Mouse (Mus musculus) stomach, postnatal 0 days (tissue): ENCODE results near the gene Sim1. TPM values are rescaled to one million over a fixed set of nuclear protein-coding genes. Genes with fewer than 3 reads are reported as not detected.

Experiments used
- ATAC-seq: fragments of 200-750 bp; cut with Nextera tagmentation; 2 replicates; pipeline ENCODE4 v1.8.0; 2017; ENCODE audit not compliant: low FRiP score, low TSS enrichment
- DNase-seq: peaks from one replicate; pipeline ENCODE4 v3.0.0-alpha.2; 2016; ENCODE audit warnings: low spot score
- H3K27ac ChIP-seq: fragments of 300-500 bp; sonication (generic); replicated peaks from 2 replicates; pipeline ENCODE4 v1.5.1; 2014; ENCODE audit warnings: mild to moderate bottlenecking, control low read depth
- H3K27me3 ChIP-seq: fragments of 300-500 bp; sonication (generic); 2 replicates; pipeline ENCODE4 v1.6.1; 2014; ENCODE audit warnings: low read length; ENCODE audit not compliant: control insufficient read depth, insufficient read depth
- H3K36me3 ChIP-seq: fragments of 300-500 bp; sonication (generic); 2 replicates; pipeline ENCODE4 v1.6.1; 2014; ENCODE audit warnings: low read length, mixed read lengths; ENCODE audit not compliant: control insufficient read depth, insufficient read depth
- H3K4me1 ChIP-seq: fragments of 300-500 bp; sonication (generic); replicated peaks from 2 replicates; pipeline ENCODE4 v1.6.1; 2014; ENCODE audit warnings: antibody characterized with exemption; ENCODE audit not compliant: control insufficient read depth, insufficient read depth
- H3K4me2 ChIP-seq: fragments of 300-500 bp; sonication (generic); replicated peaks from 2 replicates; pipeline ENCODE4 v1.6.1; 2014; ENCODE audit warnings: low read depth, mild to moderate bottlenecking, control low read depth, moderate library complexity
- H3K4me3 ChIP-seq: fragments of 300-500 bp; sonication (generic); 2 replicates; pipeline ENCODE4 v1.5.1; 2014; ENCODE audit warnings: low read depth, low read length, control low read depth
- H3K9ac ChIP-seq: fragments of 300-500 bp; sonication (generic); 2 replicates; pipeline ENCODE4 v1.6.1; 2014; ENCODE audit warnings: mild to moderate bottlenecking, low read length, control low read depth, mixed read lengths
- H3K9me3 ChIP-seq: fragments of 300-500 bp; sonication (generic); 2 replicates; pipeline ENCODE4 v1.6.1; 2016; ENCODE audit warnings: low read length; ENCODE audit not compliant: control insufficient read depth
- CTCF ChIP-seq: IDR thresholded peaks from 2 replicates; pipeline ENCODE4 v1.5.1; 2016; ENCODE audit warnings: antibody characterized with exemption, low read depth, mild to moderate bottlenecking, moderate library complexity
- EP300 ChIP-seq: optimal IDR thresholded peaks from 2 replicates; pipeline ENCODE3; 2016; ENCODE audit warnings: antibody characterized with exemption
- whole genome bisulfite sequencing: fragments of 180-500 bp; shearing (Covaris S2); extraction: QIAGEN DNeasy Blood & Tissue Kit; methylation state at CpG from one replicate; pipeline ENCODE4 v1.1.7; 2014; 5-methylcytosine and 5-hydroxymethylcytosine counted together
- polyA plus RNA-seq: library from polyadenylated mRNA; unstranded; fragments of >200 nt; fragmentation: Nextera tagmentation; extraction: Ambion mirVana; gene quantifications from 2 replicates; pipeline ENCODE4 v1.2.1, GENCODE M21; 2015

Gene Sim1
- polyA plus RNA-seq, 1 experiment from 2014 or later = not detected

DNA sequence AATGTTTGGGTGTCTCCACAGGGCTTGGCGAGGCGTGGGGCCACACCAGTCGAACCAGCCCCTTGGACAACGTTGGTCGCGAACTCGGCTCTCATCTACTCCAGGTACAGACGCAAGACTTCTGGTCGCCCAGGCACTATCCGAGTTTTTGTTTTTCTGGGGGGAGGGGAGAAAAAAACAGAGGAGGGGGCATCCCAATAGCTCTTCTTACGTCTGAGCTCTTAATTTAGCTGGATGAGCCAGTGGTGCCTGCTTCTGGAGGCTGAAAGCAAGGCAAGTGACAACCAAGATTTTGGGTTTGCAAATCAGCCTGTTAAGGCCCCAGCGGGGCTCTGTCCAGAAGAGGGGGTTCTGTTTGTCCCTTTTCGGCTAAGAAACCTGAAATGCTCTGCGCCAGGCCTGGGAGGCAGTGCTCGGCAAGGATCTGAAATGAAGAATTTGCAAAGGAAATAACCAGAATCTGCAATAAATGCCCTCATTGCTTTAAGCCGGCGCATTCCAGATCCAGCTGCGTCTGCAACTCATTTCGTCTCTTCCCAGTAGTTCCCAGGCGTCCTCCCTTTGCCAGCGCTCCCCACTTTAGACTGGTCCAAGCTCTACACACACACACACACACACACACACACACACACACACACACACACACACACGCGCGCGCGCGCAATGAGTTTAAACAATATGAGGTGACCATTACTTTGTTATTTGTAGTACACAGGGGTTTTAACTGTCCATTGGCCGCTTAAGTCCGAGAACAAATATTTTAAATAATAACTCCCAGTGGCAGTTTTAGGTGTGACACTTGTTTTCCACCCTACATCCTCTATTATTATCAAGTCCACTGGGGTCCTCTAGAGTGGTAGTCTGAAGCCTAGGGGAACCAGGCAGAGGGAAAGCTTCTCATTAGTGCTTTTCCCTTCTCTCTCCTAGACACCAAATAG, 10.5 kb downstream of the Sim1 start:
- Histone ChIP-seq H3K4me1 (no peaks in the 10 kb centered on the region), H3K4me3 (no peak overlapping the region), H3K9me3 (no peaks in the 10 kb centered on the region), H3K27me3 (peaks cover 33% of the 10 kb centered on the region), H3K36me3 (no peaks in the 10 kb centered on the region), H3K27ac (no peak overlapping the region), H3K4me2 (no peak overlapping the region), H3K9ac (no peak overlapping the region)
- TF ChIP-seq EP300 (no peak), CTCF (no peak)
- ATAC-seq (no peak), DNase-seq (no peak)
- 30% methylated on average over 29 of the region's 29 CpGs for WGBS

- H3K9me3 ChIP-seq = no peaks in the 10 kb centered on the region
- H3K4me2 ChIP-seq = 0 out of 2 replicates have a peak overlapping the region, but pooled peaks have one; percentile 9
- WGBS = 9% methylated on average over 16 of the region's 16 CpGs
- no peak overlapping the region for H3K27ac ChIP-seq
- H3K4me3 ChIP-seq = peak overlapping the region; percentile 17; the same call in 1 of the 2 replicates
- TF ChIP-seq CTCF (no peak), EP300 (no peak)
- DNase-seq (no peak), ATAC-seq (no peak)
- H3K36me3 ChIP-seq = no peaks in the 10 kb centered on the region
- peaks cover 15% of the 10 kb centered on the region for H3K27me3 ChIP-seq
- no peak overlapping the region for H3K9ac ChIP-seq
- no peaks in the 10 kb centered on the region for H3K4me1 ChIP-seq
These were observed 15.8 kb downstream of the Sim1 start for GRCm38 (mm10) chr10:50910400-50910799.

DNA sequence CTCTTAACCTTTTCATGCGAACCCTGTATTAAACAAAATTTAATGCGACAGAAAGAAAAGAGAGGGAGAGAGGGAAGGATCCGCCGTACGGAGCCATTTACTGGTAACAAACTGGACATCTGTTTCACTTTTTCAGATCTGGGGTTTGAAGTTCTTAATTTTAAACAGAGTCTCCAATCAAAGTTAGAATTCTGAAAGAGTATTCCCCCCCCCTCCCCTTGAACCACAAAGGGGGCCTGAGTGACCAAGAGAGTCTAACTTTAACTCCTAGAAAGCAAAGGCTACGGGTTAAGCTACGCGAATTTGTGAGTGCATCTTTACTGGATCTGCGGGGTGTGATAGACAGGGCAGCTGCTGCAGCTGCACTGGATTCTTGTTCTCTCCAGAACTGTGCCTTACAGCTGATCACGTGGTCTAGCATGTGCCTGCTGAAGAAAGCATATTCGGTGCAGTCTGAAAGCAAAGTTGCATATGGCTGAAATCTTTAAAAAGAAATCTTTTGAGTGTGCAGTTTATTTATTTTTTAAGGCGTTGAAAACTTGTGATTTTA, 16.4 kb downstream of the Sim1 start:
- DNase-seq = no peak
- no peak for ATAC-seq
- Histone ChIP-seq H3K27ac (no peak overlapping the region), H3K4me2 (0 out of 2 replicates have a peak overlapping the region, but pooled peaks have one; percentile 9), H3K9me3 (no peaks in the 10 kb centered on the region), H3K4me3 (peak overlapping the region; percentile 17), H3K9ac (no peak overlapping the region), H3K4me1 (no peaks in the 10 kb centered on the region), H3K36me3 (no peaks in the 10 kb centered on the region), H3K27me3 (peaks cover 15% of the 10 kb centered on the region)
- WGBS = 7% methylated on average over 12 of the region's 12 CpGs
- TF ChIP-seq EP300 = no peak
- no peak for TF ChIP-seq CTCF

DNA sequence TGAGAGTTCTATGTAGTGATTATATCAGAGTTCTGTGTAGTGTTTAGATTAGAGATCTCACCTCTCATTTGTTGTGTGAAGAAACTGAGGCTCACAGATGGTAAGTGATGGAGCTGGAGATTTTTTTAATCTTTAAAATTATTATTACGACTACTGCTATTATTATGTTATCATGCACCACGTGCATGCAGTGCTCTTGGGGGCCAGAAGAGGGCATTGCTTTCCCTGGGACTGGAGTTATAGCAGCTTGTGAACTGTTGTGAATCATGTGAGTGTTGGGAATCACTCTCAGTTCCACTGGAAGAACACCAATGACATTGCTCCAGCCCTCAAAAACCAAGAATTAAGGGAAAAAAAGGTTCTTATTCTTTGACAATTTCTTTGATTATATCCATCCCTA, 21.1 kb downstream of the Sim1 start:
- ATAC-seq (no peak), DNase-seq (no peak)
- Histone ChIP-seq H3K27ac (no peak overlapping the region), H3K4me3 (no peak overlapping the region), H3K27me3 (no peaks in the 10 kb centered on the region), H3K9me3 (no peaks in the 10 kb centered on the region), H3K9ac (no peak overlapping the region), H3K36me3 (no peaks in the 10 kb centered on the region), H3K4me1 (no peaks in the 10 kb centered on the region), H3K4me2 (no peak overlapping the region)
- 56% methylated on average over 2 of the region's 2 CpGs for WGBS
- TF ChIP-seq EP300 = no peak
- TF ChIP-seq CTCF = peak; percentile 48

DNA sequence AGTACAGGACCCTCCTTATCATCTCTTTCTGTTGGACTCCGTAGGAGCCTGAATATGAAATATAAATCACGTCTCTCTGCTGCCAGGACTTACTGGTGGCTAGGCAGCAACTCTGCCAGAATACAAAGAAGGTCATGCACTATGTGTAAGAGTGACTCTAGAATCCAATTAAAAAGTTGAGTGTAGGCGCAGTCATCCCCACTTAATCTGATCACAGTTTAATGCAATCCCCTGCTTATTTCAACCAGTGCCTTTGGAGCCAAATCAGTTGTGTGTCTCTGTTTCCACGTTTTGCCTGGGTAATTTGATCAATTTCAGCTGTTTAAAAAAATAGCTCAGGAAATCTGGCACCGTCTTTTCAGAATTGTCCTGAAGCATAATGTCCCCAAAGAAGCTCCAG, 34.7 kb downstream of the Sim1 start:
- no peaks in the 10 kb centered on the region for H3K4me1 ChIP-seq
- DNase-seq (no peak), ATAC-seq (no peak)
- 66% methylated on average over 5 of the region's 5 CpGs for WGBS
- no peaks in the 10 kb centered on the region for H3K36me3 ChIP-seq
- H3K9ac ChIP-seq = no peak overlapping the region
- no peak overlapping the region for H3K4me2 ChIP-seq
- no peak overlapping the region for H3K27ac ChIP-seq
- H3K4me3 ChIP-seq = no peak overlapping the region
- H3K9me3 ChIP-seq = no peaks in the 10 kb centered on the region
- H3K27me3 ChIP-seq = no peaks in the 10 kb centered on the region
- TF ChIP-seq CTCF (no peak), EP300 (no peak)

- no peaks in the 10 kb centered on the region for H3K9me3 ChIP-seq
- H3K27ac ChIP-seq = no peak overlapping the region
- TF ChIP-seq CTCF (no peak), EP300 (no peak)
- H3K4me2 ChIP-seq = no peak overlapping the region
- H3K4me3 ChIP-seq = no peak overlapping the region
- DNase-seq (no peak), ATAC-seq (no peak)
- no peak overlapping the region for H3K9ac ChIP-seq
- H3K4me1 ChIP-seq = no peaks in the 10 kb centered on the region
- no peaks in the 10 kb centered on the region for H3K36me3 ChIP-seq
- no peaks in the 10 kb centered on the region for H3K27me3 ChIP-seq
These were observed 41.1 kb downstream of the Sim1 start for GRCm38 (mm10) chr10:50935673-50936072.
